Mouse (Mus musculus): ENCODE data around the gene Tmc5. TPM values are rescaled to one million over a fixed set of nuclear protein-coding genes. Genes with fewer than 3 reads are reported as not detected.

The Tmc5 gene
- total RNA-seq, 2 experiments from 2014 or later, result 0.24 to 0.60 TPM

- no peak for DNase-seq
- intact Hi-C loops (cut with DNase I), result loop anchor here (5.0 kb wide), 2 partner anchors 97 to 382 kb away; no protein-coding TSS in a partner anchor
Measured at GRCm38 (mm10) chr7:118689088-118689487, 92.0 kb downstream of the Tmc5 start.

DNA sequence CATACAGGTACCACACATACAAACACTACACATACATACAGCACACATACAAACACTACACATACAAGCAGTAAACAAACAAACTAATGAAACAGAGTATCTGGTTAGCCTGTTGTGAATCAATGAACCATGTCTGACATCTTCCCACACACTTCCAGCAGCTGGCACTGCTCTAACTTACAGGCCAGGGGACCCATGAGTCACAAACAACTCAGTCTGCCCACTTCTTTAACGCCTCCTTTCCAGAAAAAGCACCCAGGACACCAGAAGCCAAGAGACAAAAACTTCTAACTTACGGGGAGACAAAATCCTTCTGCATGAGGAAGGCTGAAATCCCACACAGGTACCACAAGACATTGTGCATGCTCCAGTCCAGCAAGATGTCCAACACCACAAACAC lies 94.2 kb downstream of the Tmc5 start:
- intact Hi-C loops (cut with DNase I), result no loop called here
- DNase-seq, result no peak

GRCm38 (mm10) chr7:118696146-118696545 lies 99.0 kb downstream of the Tmc5 start:
- no peak for DNase-seq
- intact Hi-C loops (cut with DNase I), result no loop called here

DNA sequence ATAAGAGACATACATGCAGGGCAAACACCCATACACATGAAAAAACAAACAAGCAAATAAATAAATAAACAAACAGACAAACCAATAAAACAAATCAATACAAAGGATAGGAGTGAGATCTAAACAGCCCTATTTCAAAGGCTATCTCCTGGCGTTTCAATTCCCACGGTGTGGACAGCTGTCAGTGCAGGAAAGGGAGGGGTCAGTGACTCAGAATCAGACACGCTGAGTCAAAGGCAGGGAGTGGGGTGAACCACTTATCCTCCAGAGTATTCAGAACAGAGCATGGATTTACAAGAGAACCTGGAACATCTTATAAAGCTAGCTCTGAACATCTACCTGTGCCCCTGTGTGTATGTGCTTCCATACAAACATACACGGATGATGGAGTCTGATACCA lies 100.1 kb downstream of the Tmc5 start:
- intact Hi-C loops (cut with DNase I), result no loop called here
- DNase-seq, result no peak

GRCm38 (mm10) chr7:118698882-118699281 lies 101.8 kb downstream of the Tmc5 start:
- no peak for DNase-seq
- intact Hi-C loops (cut with DNase I), result no loop called here

DNA sequence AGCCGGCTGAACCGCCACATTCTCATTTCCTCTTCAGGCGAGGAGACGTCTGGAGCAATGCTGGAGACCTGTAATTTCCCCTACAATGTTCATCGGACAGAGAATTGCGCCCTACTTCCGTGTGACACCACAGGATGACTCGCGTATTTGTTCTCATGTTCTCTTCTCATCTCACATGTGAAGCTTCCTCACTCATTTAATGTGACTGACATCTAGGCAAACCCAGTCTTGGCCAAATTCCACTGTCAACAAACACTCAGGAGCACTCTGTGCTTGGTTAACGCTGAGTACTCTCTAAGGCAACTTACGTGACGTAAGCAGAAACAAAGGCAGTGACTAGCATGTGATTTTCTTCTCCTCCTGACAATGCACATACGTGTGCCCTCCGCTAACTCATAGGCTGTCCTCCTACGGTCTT lies 106.1 kb downstream of the Tmc5 start:
- intact Hi-C loops (cut with DNase I), result no loop called here
- DNase-seq, result no peak

DNA sequence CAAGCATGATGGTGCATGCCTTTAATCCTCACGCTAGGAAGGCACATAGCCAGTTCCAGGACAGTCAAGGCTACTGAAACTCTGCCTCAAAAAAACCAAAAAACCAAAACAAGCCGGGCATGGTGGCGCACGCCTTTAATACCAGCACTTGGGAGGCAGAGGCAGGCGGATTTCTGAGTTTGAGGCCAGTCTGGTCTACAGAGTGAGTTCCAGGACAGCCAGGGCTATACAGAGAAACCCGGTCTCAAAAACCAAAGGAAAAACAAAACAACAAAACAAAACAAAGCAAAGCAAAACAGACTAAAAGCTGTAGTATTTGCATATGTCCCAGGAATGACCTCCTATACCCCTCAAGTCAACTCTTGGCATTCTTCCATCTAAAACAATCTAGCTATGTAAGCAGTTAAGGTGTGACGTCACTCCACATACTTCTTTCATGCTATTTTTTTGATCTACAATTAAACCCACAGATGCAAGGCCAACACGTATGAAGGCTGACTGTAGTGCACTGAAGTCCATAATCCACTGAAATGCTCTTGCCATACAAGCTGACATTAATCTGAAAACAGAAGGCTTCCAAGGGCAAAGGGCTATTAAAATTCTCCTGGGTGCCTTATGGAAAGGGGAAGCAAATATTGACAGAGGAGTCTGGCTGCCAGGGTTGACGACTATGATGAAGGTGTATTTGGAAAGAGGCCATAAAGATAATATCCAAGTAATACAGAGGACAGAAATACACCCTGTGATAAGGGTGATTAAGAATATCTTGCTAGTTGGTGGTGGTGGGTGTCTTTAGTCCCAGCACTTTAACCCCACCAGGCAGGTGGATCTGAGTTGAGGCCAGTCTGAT lies 107.1 kb downstream of the Tmc5 start:
- intact Hi-C loops (cut with DNase I), result no loop called here
- DNase-seq, result no peak

DNA sequence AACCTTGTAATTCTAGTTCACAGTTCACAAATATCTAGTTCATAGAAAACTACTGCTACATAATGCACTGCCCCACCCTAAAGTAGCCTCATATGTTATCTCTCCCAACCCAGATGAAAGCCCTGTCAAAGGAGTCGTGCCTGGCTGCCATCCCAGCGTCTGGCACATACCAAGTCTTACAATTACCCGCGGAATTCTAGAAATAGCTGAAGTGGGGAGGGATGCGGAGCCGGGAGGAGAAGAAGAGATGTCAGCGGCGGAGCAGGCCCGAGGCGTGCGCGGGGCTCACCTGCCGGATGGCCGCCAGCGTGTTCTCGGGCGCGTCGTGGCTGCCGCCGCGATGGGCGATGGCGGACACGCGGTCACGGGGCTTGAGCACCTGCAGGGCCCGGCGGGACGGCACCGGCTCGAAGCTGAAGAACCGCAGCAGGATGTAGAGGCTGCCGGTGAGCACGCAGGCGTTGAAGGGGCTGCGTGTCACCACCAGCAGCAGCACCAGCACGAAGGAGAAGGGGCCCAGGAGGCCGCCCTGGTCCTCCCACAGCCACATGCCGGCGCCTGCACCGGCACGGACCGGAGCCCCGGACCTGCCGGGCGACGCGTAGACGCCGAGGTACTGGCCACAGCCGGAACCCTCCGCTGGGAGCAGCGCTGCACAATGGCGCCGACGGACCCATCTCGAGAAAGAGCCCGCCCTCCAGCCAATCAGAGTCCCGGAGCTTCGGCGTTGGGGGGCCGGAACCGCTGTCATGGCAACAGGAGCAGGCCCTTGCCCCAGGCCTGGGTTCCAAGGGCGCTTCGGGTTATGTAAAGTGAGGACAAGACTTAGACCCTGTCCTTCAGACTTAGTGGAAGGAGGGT lies 108.2 kb downstream of the Tmc5 start, which contains the start of gene Gde1:
Gene Gde1 (minus strand): TSS at position 678 of the 861 bp plus-strand sequence.
- DNase-seq, result peak; percentile 92
- intact Hi-C loops (cut with DNase I), result no loop called here

GRCm38 (mm10) chr7:118706051-118706450 lies 109.0 kb downstream of the Tmc5 start:
- intact Hi-C loops (cut with DNase I), result no loop called here

GRCm38 (mm10) chr7:118706488-118706887 lies 109.4 kb downstream of the Tmc5 start:
- no peak for DNase-seq
- intact Hi-C loops (cut with DNase I), result no loop called here

More at GRCm38 (mm10) chr7:118706051-118706450, 109.0 kb downstream of the Tmc5 start:
- DNase-seq, result no peak

DNA sequence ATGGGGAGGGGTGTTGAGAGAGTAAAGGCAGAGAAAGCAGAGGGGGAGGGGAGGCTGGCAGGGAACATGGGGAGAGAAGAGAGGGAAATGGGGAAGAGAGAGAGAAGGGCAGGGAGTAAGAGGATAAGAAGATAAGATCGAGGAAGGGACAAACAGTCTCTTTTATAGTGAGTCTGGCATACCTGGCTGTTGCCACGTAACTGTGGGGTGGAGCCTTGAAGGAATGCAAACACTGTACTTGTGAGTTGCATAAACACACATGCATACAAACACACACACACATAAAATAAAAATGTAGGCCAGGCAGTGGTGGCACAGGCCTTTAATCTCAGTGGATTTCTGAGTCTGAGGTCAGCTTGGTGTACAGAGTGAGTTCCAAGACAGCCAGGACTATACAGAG lies 110.1 kb downstream of the Tmc5 start:
- intact Hi-C loops (cut with DNase I), result no loop called here
- DNase-seq, result no peak

- intact Hi-C loops (cut with DNase I), result no loop called here
- no peak for DNase-seq
Measured at GRCm38 (mm10) chr7:118708002-118708401, 110.9 kb downstream of the Tmc5 start.

DNA sequence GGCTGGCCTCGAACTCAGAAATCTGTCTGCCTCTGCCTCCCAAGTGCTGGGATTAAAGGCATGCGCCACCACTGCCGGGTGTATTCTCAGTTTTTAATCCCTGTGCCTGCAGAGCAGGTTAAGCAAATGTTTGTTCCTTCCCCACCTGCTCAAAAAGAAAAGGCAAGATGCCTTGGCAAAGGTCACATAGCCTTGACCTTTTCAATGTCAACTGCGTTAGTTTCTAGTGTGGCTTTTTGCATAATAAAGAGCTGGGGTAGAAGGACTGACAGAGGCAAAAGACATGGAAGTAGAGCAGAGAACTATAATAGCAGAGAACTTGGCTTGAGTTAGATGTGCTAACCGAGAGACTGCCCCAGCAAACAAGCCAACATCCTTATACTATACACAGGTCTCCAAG lies 113.7 kb downstream of the Tmc5 start:
- DNase-seq, result no peak
- intact Hi-C loops (cut with DNase I), result no loop called here

GRCm38 (mm10) chr7:118712228-118713173 lies 115.4 kb downstream of the Tmc5 start, which contains the start of gene Ccp110:
Gene Ccp110 (plus strand): TSS chr7:118712552.
- DNase-seq, result peak; percentile 94
- intact Hi-C loops (cut with DNase I), result no loop called here

DNA sequence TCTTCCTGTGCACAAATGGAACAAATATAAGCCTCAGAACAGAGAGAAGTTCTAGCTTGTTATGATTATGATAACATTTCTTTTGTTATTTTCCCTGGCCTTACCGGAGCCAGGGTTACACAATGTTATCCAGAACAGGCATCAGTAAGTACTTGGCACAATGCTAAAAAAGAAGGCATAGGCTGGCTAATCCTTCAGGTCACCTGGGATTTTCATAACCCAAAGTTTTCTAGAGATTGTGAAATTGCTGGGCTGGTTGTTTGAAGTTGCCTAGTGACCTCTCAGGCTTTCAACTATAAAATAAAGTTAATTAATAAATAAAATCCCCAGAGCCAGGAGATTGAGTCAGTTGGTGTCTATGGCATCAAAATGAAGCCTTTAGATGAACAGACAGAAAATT lies 117.8 kb downstream of the Tmc5 start:
- DNase-seq, result no peak
- intact Hi-C loops (cut with DNase I), result no loop called here

GRCm38 (mm10) chr7:118718066-118718465 lies 121.0 kb downstream of the Tmc5 start:
- intact Hi-C loops (cut with DNase I), result no loop called here
- no peak for DNase-seq

DNA sequence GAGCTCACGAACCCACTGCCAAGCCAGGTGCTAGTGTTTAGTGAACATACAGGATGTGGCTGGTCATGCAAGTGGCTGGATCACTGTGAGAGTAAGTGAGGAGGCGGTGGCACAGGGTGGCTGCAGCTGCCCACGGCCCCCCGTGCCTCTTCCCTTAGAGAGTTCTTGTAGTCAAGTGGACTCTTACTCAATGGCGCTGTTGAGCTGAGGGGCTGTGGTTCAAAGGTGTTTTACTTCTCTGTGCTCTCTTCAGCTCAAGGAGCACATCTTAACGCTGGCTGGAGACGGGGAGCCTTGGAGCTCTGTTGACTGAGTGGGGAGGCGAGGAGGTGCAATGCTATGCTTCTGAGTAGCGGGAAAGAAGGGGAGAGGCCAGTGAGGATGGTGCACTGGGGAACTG lies 126.8 kb downstream of the Tmc5 start:
- no peak for DNase-seq
- intact Hi-C loops (cut with DNase I), result no loop called here
